Comparison of ENCODE assay signal across 9 mouse cellular contexts in genomic region chr7:80166740-80167139, GRCm38 (mm10). TPM values are rescaled to one million over a fixed set of nuclear protein-coding genes. Genes with fewer than 3 reads are reported as not detected.
DNase-seq lines count a peak whose midpoint lies in the region; ATAC-seq lines count a peak whose summit lies in the region.
"Had no signal": no experiment of that assay in that cellular context is flagged by ENCODE, and none has a peak within 500 bp of the region (broad histone marks: within the 10 kb centered on the region; RNA-seq: fewer than 3 reads in every experiment).

No protein-coding gene starts in this region.

- WGBS in stomach, embryonic 16.5 days: 41% methylated on average over 7 of the region's 7 CpGs
- WGBS in hindbrain, embryonic 11.5 days: 71% methylated on average over 7 of the region's 7 CpGs

- peak; percentile 94 for ATAC-seq in stomach, embryonic 16.5 days (ENCODE audit: insufficient read depth, low FRiP score)
- ATAC-seq in hindbrain, embryonic 11.5 days (ENCODE audit: low FRiP score): no peak

- H3K27ac ChIP-seq in stomach, embryonic 16.5 days (ENCODE audit: low read length): peak overlapping the region; percentile 53
- no peak overlapping the region for H3K27ac ChIP-seq in hindbrain, embryonic 11.5 days (ENCODE audit: low read depth, low read length)
- H3K27ac ChIP-seq: limb, embryonic 13.5 days had no signal

- peak; percentile 34 for DNase-seq in thymus, postnatal 4 days
- DNase-seq in thymus, postnatal 14 days: no peak
- peak; percentile 96 for DNase-seq in fibroblast of lung, adult 2 months (ENCODE audit: low read depth)
- peak; percentile 73 for DNase-seq in kidney, postnatal 10 days
- DNase-seq in frontal cortex, postnatal 36 days (ENCODE audit: low spot score in 2 of 2): no peak
- no peak for DNase-seq in layer of hippocampus, postnatal 25 days (ENCODE audit: extremely low spot score in 1 of 2, low spot score in 1 of 2)
- no peak for DNase-seq in hindbrain, embryonic 11.5 days (ENCODE audit: low spot score)

- H3K4me1 ChIP-seq in stomach, embryonic 16.5 days (ENCODE audit: control insufficient read depth, insufficient read depth, low read length): peaks cover 15% of the 10 kb centered on the region
- H3K4me1 ChIP-seq in hindbrain, embryonic 11.5 days (replicated peaks; ENCODE audit: control insufficient read depth, insufficient read depth, low read length): no peaks in the 10 kb centered on the region

- no peak overlapping the region for H3K4me3 ChIP-seq in stomach, embryonic 16.5 days (replicated peaks; ENCODE audit: low read length)
- H3K4me3 ChIP-seq in hindbrain, embryonic 11.5 days (ENCODE audit: low read depth, low read length): no peak overlapping the region
- H3K4me3 ChIP-seq: limb, embryonic 13.5 days had no signal

- no peaks in the 10 kb centered on the region for H3K36me3 ChIP-seq in stomach, embryonic 16.5 days (ENCODE audit: control insufficient read depth, insufficient read depth, low read length)
- no peaks in the 10 kb centered on the region for H3K36me3 ChIP-seq in hindbrain, embryonic 11.5 days (ENCODE audit: control insufficient read depth, insufficient read depth, low read length)
- H3K36me3 ChIP-seq: limb, embryonic 13.5 days had no signal

- H3K27me3 ChIP-seq in stomach, embryonic 16.5 days (ENCODE audit: control insufficient read depth, insufficient read depth, low read length): no peaks in the 10 kb centered on the region
- H3K27me3 ChIP-seq in hindbrain, embryonic 11.5 days (ENCODE audit: control insufficient read depth, insufficient read depth, low read length): no peaks in the 10 kb centered on the region
- H3K27me3 ChIP-seq: limb, embryonic 13.5 days had no signal

- no peaks in the 10 kb centered on the region for H3K9me3 ChIP-seq in stomach, embryonic 16.5 days (replicated peaks; ENCODE audit: control insufficient read depth, low read length)
- H3K9me3 ChIP-seq in hindbrain, embryonic 11.5 days (ENCODE audit: control insufficient read depth, low read length): no peaks in the 10 kb centered on the region
- H3K9me3 ChIP-seq: limb, embryonic 13.5 days had no signal

- H3K9ac ChIP-seq in stomach, embryonic 16.5 days (ENCODE audit: low read length): no peak overlapping the region
- no peak overlapping the region for H3K9ac ChIP-seq in hindbrain, embryonic 11.5 days (ENCODE audit: low read depth, low read length)
- H3K9ac ChIP-seq: limb, embryonic 13.5 days had no signal

- no peak overlapping the region for H3K4me2 ChIP-seq in stomach, embryonic 16.5 days (ENCODE audit: low read depth, low read length)
- no peak overlapping the region for H3K4me2 ChIP-seq in hindbrain, embryonic 11.5 days (replicated peaks; ENCODE audit: low read depth, low read length)
- H3K4me2 ChIP-seq: limb, embryonic 13.5 days had no signal

RNA-seq across cellular contexts. Expression of gene Sema4b, which starts 19.9 kb away (rescaled TPM):
- 19.7 and 23.7 TPM in 2 replicates for polyA plus RNA-seq in stomach, embryonic 16.5 days (2015; fragmentation: Nextera tagmentation; extraction: Ambion mirVana)
- 10 to 100 TPM; 23.0 to 23.2 TPM for total RNA-seq in layer of hippocampus, postnatal 25 days (2021)
- 10.5 and 15.6 TPM in 2 replicates for polyA plus RNA-seq in hindbrain, embryonic 11.5 days (2014; fragmentation: Nextera tagmentation; extraction: Ambion mirVana)

RNA-seq across cellular contexts. Expression of gene Idh2, which starts 51.5 kb away (rescaled TPM):
- polyA plus RNA-seq in stomach, embryonic 16.5 days (2015; fragmentation: Nextera tagmentation; extraction: Ambion mirVana): 606 and 633 TPM in 2 replicates
- 10 to 100 TPM; 62.2 to 67.0 TPM for total RNA-seq in layer of hippocampus, postnatal 25 days (2021)
- 331 and 352 TPM in 2 replicates for polyA plus RNA-seq in hindbrain, embryonic 11.5 days (2014; fragmentation: Nextera tagmentation; extraction: Ambion mirVana)

Comparison
In these comparisons a context has a peak if more than half of its experiments do, and no peak if none do; other contexts are left out.
1. DNase-seq: peak in thymus, postnatal 4 days (single experiment), fibroblast of lung, adult 2 months (single experiment) and kidney, postnatal 10 days (single experiment); none in thymus, postnatal 14 days (single experiment), frontal cortex, postnatal 36 days (0 of 2), layer of hippocampus, postnatal 25 days (0 of 2) and hindbrain, embryonic 11.5 days (single experiment).